Mouse (Mus musculus): ENCODE measurements around the gene Ssxb9.
"Not testable (repeated sequence)": the region's sequence is repeated elsewhere in the genome, so short reads cannot be mapped to it uniquely, and the experiment has no call there.

Ssxb9 gene

DNA sequence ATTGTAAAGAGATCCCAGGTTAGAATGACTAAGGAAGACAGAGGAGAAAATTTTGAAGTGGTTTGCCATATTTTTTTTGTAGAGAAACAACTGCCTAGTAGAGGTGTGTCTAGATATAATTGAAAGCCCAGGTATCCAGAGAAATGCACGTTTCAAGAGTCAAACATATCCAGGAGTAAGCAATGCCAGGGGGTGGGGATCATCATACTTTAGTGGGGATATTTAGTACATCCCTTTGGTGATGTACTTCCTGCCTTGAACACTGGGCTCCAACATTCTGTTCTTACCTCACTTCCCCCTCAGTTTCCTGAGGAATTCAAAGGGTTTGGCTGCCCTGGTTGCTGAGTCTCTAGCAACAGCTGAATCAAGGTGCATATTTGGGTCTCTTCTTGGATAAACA is at the start of gene Ssxb9:
TSS of gene Ssxb9 (plus strand) at position 301 of the 400 bp plus-strand sequence.
- CTCF ChIA-PET, POLR2A ChIA-PET: not testable (repeated sequence)

DNA sequence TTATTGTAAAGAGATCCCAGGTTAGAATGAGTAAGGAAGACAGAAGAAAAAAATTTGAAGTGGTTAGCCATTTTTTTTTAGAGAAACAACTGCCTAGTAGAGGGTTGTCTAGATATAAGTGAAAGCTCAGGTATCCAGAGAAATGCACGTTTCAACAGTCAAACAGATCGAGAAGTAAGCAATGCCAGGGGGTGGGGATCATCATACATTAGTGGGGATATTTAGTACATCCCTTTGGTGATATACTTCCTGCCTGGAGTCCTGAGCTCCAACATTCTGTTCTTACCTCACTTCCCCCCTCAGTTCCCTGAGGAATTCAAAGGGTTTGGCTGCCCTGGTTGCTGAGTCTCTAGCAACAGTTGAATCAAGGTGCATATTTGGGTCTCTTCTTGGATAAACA is 39.7 kb upstream of the Ssxb9 start, which contains the start of gene Ssxb10:
TSS of gene Ssxb10 (plus strand) at position 301 of the 400 bp plus-strand sequence.
- ChIA-PET CTCF (no interaction called here), POLR2A (no interaction called here)

DNA sequence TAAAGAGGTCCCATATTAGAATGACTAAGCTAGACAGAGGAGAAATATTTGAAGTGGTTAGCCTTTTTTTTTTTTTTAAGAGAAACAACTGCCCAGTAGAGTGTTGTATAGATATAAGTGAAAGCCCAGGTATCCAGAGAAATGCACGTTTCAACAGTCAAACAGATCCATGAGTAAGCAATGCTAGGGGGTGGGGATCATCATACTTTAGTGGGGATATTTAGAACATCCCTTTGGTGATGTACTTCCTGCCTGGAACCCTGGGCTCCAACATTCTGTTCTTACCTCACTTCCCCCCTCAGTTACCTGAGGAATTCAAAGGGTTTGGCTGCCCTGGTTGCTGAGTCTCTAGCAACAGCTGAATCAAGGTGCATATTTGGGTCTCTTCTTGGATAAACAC is 46.2 kb downstream of the Ssxb9 start, which contains the start of gene Ssxb1:
TSS of gene Ssxb1 (plus strand) at position 301 of the 400 bp plus-strand sequence.
- POLR2A ChIA-PET = not testable (repeated sequence)
- CTCF ChIA-PET = interaction anchor here in 1 of 4 experiments (0.6 kb wide), 1 partner anchor 1214 kb away, joined by 3 read pairs; no protein-coding TSS in a partner anchor

Data from embryonic stem cell, embryonic (primary cell).